Mouse (Mus musculus) thymus, adult 2 months (tissue): Measurements from ENCODE around the gene Apoc1.

Source experiments
- CTCF ChIP-seq: fragments of 200-500 bp; IDR thresholded peaks from 2 replicates; pipeline ENCODE4 v1.5.1; 2012; ENCODE audit warnings: mild to moderate bottlenecking, control low read depth, low read length, moderate library complexity, borderline replicate concordance; ENCODE audit not compliant: control insufficient read depth, poor library complexity, insufficient read depth; ENCODE audit errors: extremely low read depth
- POLR2A ChIP-seq: fragments of 200-500 bp; IDR thresholded peaks from 2 replicates; pipeline ENCODE4 v1.6.1; 2012; ENCODE audit warnings: mild to moderate bottlenecking, low read length, control low read depth, moderate library complexity; ENCODE audit not compliant: control insufficient read depth, poor library complexity, insufficient read depth; ENCODE audit errors: extremely low read depth

GRCm38 (mm10) chr7:19736389-19737057 lies 44.1 kb upstream of the Apoc1 start:
- TF ChIP-seq POLR2A (no peak), CTCF (no peak)
